Mouse (Mus musculus): Measurements from ENCODE around the gene Tbxas1. TPM values are rescaled to one million over a fixed set of nuclear protein-coding genes. Genes with fewer than 3 reads are reported as not detected.

The Tbxas1 gene
- polyA plus RNA-seq, 1 experiment from 2014 or later: 1.9 TPM

DNA sequence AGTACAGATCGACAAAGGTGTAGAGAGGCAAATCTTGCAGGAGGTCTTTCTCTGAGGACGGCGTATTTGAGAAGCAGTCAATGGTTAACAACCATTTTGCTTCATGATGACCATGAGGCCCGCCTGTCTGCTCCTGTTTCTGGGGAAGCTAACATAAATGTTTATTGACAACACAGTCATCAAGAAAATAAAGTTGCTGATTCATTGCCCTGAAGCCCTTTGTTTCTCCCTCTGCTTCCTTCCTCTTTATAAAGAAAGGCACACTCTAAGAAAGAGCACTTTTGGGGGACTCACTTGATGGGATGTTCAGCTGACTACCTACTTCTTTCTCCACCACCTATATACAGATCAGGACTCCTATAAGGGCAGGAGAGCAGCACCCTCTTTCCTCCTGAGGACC, 43.5 kb downstream of the Tbxas1 start:
- no peaks in the 10 kb centered on the region for H3K36me3 ChIP-seq

DNA sequence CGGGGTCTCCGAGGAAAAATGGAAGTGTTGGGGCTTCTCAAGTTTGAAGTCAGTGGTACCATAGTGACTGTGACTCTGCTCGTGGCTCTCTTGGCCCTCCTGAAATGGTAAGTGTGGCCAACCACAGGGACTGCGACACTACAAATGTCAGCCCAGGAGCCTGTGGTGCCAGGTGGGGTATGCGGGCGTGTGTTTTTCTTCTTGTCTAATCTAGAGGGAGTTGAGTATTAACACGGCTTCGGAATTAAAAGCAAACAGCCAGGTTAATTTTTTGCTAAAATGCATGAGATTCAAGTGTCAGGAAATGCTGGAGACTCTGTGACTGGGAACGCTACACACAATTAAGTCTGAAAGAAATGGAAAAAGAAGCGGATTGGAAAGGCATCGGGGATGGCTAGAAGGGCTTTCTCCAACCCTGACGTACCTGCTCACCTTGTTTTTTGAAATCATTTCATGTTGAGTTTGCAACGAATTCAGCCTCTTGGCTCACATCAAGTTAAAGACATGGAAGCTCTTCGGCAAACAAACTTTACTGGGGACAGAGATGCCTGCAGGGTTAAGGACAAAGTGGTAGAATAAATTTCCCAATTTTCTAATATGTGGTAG, 44.0 kb downstream of the Tbxas1 start:
- no peak for ATAC-seq (ENCODE audit: low FRiP score, low read depth)
- Histone ChIP-seq H3K4me2 (replicated peaks) (no peak overlapping the region), H3K27ac (no peak overlapping the region), H3K4me1 (peaks cover 14% of the 10 kb centered on the region), H3K4me3 (no peak overlapping the region), H3K9ac (no peak overlapping the region), H3K9me3 (no peaks in the 10 kb centered on the region), H3K36me3 (no peaks in the 10 kb centered on the region), H3K27me3 (no peaks in the 10 kb centered on the region)
- WGBS: 86% methylated on average over 14 of the region's 14 CpGs

More for the DNA sequence above, 43.5 kb downstream of the Tbxas1 start:
- Histone ChIP-seq H3K27ac (no peak overlapping the region), H3K9ac (no peak overlapping the region), H3K27me3 (no peaks in the 10 kb centered on the region), H3K4me2 (replicated peaks) (no peak overlapping the region), H3K4me1 (peaks cover 14% of the 10 kb centered on the region), H3K4me3 (no peak overlapping the region), H3K9me3 (no peaks in the 10 kb centered on the region)
- WGBS: 90% methylated on average over 4 of the region's 4 CpGs
- ATAC-seq (ENCODE audit: low FRiP score, low read depth): no peak

DNA sequence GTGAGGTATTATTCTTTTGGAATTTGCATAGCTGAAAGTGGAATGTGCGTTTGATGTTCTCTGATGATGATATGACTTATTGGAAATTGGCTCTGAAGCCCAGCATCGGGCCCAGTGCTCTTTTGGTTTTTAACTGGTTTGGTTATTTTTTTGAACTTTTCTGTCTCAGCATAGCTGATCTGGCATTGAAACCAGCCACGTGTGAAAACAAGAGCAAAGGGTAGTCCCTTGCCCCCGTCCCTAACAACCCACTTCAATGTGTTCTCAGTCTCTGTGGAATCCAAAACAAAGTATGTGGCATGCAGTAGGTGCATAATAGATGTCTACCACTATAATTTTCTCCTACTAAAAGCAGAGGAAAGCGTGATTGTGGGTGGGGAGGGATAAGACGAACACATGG, 44.9 kb downstream of the Tbxas1 start:
- H3K9me3 ChIP-seq: no peaks in the 10 kb centered on the region
- 86% methylated on average over 6 of the region's 6 CpGs for WGBS
- H3K27ac ChIP-seq: no peak overlapping the region
- ATAC-seq (ENCODE audit: low FRiP score, low read depth): no peak
- no peaks in the 10 kb centered on the region for H3K27me3 ChIP-seq
- peaks cover 14% of the 10 kb centered on the region for H3K4me1 ChIP-seq
- H3K36me3 ChIP-seq: no peaks in the 10 kb centered on the region
- H3K9ac ChIP-seq: no peak overlapping the region
- H3K4me3 ChIP-seq: no peak overlapping the region
- no peak overlapping the region for H3K4me2 ChIP-seq (replicated peaks)

DNA sequence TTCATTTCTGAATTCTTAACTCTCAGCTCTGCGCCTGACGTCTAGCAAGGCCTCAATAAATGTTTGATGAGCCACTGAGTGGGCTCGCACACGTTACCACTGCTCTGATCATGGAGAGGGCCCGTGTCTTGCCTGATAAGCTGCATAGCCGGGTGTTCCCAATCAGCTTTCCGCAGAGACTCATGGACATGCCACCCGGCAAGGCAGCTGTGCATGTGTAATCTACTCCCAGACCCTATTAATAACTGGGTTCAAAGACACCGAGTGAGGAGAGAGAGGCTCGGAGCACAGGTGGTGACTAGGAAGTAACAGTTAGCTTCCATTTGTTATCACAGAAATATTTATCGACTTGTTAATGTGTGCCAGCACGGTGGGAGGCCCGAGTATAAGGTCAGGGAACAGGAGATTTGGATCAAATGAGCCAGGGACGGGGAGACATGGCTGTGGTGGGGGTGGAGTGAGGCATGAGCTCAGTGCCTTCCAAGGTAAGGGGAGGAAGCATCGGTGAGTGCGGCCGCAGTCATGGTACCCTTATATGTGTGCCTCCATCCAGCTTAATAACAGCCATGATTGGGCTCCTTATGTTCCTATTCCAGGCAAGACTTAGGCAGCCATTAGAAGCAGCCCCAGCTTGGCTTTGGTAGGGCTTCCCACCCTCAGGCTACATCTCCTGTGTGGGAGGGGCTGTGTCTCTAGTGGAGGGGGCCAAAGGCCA, 46.0 kb downstream of the Tbxas1 start:
- Histone ChIP-seq H3K27ac (no peak overlapping the region), H3K9ac (no peak overlapping the region), H3K4me2 (replicated peaks) (no peak overlapping the region), H3K27me3 (no peaks in the 10 kb centered on the region), H3K36me3 (no peaks in the 10 kb centered on the region), H3K4me3 (no peak overlapping the region), H3K4me1 (peaks cover 5% of the 10 kb centered on the region), H3K9me3 (no peaks in the 10 kb centered on the region)
- WGBS: 69% methylated on average over 17 of the region's 17 CpGs
- ATAC-seq (ENCODE audit: low FRiP score, low read depth): 0 out of 2 replicates have a peak, but pooled peaks have one; percentile 36

DNA sequence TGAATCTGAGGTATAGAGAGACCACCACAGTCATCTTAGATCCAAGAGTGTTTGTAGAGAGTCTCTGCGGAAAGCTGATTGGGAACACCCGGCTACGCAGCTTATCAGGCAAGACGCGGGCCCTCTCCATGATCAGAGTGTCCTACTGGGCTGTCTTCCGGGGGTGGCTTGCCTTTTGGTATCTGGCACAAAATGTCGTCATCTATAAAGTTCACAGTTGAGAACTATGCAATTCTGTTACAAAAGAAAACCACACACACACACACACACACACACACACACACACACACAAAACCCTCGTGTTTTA, 46.6 kb downstream of the Tbxas1 start:
- no peak for ATAC-seq (ENCODE audit: low FRiP score, low read depth)
- Histone ChIP-seq H3K4me1 (peaks cover 10% of the 10 kb centered on the region), H3K9me3 (no peaks in the 10 kb centered on the region), H3K4me2 (replicated peaks) (no peak overlapping the region), H3K9ac (no peak overlapping the region), H3K36me3 (no peaks in the 10 kb centered on the region), H3K27me3 (no peaks in the 10 kb centered on the region), H3K4me3 (no peak overlapping the region), H3K27ac (no peak overlapping the region)
- 88% methylated on average over 8 of the region's 8 CpGs for WGBS

DNA sequence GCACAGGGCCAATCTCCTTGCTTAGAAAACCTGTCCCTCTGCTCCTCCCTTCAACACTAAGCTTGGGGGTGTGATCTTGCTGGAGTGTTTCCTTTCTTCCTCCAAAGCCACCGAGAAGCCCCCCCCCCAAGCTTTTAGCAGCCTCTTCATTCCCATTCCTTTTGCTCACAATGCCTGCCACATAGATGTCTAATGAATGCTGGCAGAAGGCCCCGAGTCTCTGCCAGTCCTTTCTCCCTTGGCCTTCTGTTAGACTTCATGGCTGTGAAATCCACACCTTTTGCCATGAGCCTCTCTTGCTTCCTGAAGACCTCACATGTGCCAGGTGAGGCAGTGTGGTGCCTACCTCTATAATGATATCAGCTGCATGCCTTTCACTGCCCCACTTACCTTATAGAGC, 47.3 kb downstream of the Tbxas1 start:
- H3K9ac ChIP-seq: no peak overlapping the region
- WGBS: 65% methylated on average over 2 of the region's 2 CpGs
- H3K36me3 ChIP-seq: no peaks in the 10 kb centered on the region
- no peaks in the 10 kb centered on the region for H3K9me3 ChIP-seq
- H3K27ac ChIP-seq: no peak overlapping the region
- no peak for ATAC-seq (ENCODE audit: low FRiP score, low read depth)
- no peak overlapping the region for H3K4me3 ChIP-seq
- H3K4me1 ChIP-seq: peaks cover 17% of the 10 kb centered on the region
- no peaks in the 10 kb centered on the region for H3K27me3 ChIP-seq
- no peak overlapping the region for H3K4me2 ChIP-seq (replicated peaks)

DNA sequence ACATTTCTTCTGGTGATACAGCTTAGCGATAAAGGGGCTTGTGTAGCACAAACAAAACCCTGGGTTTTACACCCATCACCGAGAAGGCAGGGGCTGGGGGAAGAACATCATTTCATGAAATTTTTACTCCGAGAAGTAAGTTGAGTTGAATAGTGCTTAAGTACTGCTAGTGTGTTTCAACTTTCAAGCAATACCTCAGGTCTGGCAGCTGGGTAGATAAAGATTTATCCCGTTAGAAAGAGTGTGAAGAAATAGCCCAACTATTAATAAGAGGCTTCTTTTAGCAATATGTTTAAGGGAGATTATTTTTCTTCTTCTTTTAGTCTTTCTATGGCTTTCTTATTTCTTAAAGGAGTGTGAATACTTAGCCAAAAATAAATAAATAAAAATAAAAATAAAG, 48.2 kb downstream of the Tbxas1 start:
- Histone ChIP-seq H3K9ac (no peak overlapping the region), H3K27me3 (0 out of 2 replicates have a peak, but pooled peaks cover 2% of the 10 kb centered on the region), H3K9me3 (no peaks in the 10 kb centered on the region), H3K4me3 (no peak overlapping the region), H3K27ac (no peak overlapping the region), H3K4me2 (replicated peaks) (no peak overlapping the region), H3K4me1 (peaks cover 17% of the 10 kb centered on the region), H3K36me3 (no peaks in the 10 kb centered on the region)
- 86% methylated on average over 4 of the region's 4 CpGs for WGBS
- ATAC-seq (ENCODE audit: low FRiP score, low read depth): no peak

DNA sequence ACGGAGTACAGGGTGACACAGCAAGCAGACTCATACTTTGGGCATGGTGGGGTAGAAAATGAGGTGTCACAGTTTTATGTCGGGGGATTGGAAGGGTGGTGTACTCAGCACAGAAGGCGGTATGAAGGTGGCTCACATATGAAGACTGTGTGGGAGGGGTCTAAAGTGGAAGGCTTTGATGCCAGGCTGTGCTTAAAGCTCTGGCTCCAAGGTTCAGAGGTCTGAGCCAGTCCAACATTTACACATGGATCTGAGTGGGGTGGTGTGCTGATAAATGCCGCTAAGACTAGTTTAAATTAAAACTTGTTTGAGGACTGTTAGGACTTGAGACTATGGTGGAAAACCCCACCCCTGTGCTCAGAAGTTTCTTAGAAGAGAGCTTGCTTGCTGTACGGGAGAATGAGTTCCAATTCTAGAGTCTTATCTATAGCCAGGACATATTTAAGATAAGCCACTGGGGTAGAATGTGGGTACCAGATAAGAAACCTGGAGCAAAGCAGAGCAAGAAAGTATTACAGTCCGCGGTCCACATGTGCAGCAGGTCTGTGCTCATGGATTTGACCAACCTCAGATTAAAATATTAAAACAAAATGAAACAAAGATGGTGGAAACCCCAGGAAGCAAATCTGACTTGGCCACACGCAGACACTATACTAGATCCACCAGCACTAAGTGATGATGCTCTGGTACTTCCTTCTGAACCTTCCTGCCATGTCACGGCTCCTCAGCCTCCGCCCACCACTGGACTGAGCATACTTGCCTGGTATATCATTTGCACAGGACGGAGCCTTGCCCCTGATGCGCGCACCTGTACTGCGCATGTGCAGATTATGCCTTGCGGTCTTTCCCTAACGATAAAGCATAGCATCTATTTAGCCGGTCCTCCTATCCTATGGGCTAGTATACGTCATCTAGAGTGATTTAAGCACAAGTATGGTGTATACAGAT, 48.9 kb downstream of the Tbxas1 start:
- H3K4me2 ChIP-seq (replicated peaks): no peak overlapping the region
- H3K4me3 ChIP-seq: no peak overlapping the region
- no peaks in the 10 kb centered on the region for H3K9me3 ChIP-seq
- no peak overlapping the region for H3K27ac ChIP-seq
- H3K9ac ChIP-seq: no peak overlapping the region
- H3K4me1 ChIP-seq: peaks cover 17% of the 10 kb centered on the region
- WGBS: 91% methylated on average over 18 of the region's 18 CpGs
- no peak for ATAC-seq (ENCODE audit: low FRiP score, low read depth)
- no peaks in the 10 kb centered on the region for H3K36me3 ChIP-seq
- 0 out of 2 replicates have a peak, but pooled peaks cover 2% of the 10 kb centered on the region for H3K27me3 ChIP-seq

DNA sequence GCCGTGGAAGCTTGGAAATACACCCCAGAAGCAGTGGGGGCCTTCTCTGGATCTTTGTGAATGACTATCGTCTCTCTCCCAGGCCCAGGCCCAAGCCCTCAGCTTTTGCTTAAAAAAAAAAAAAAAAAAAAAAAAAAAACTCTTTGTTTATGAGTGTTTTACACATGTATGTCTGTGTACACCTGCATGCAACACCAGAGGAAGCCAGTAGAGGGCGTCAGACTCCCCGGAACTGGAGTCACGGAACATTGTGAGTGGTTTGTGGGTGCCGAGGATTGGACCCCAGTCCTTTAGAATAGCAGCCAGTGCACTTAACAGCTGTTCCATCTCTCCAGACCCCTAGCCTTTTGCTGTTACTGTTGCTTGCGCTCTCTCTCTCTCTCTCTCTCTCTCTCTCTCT, 50.5 kb downstream of the Tbxas1 start:
- Histone ChIP-seq H3K36me3 (no peaks in the 10 kb centered on the region), H3K4me1 (peaks cover 17% of the 10 kb centered on the region), H3K27ac (no peak overlapping the region), H3K4me3 (no peak overlapping the region), H3K9me3 (no peaks in the 10 kb centered on the region), H3K27me3 (0 out of 2 replicates have a peak, but pooled peaks cover 2% of the 10 kb centered on the region), H3K4me2 (replicated peaks) (peak overlapping the region; percentile 56), H3K9ac (no peak overlapping the region)
- ATAC-seq (ENCODE audit: low FRiP score, low read depth): no peak
- WGBS: 50% methylated on average over 7 of the region's 7 CpGs

DNA sequence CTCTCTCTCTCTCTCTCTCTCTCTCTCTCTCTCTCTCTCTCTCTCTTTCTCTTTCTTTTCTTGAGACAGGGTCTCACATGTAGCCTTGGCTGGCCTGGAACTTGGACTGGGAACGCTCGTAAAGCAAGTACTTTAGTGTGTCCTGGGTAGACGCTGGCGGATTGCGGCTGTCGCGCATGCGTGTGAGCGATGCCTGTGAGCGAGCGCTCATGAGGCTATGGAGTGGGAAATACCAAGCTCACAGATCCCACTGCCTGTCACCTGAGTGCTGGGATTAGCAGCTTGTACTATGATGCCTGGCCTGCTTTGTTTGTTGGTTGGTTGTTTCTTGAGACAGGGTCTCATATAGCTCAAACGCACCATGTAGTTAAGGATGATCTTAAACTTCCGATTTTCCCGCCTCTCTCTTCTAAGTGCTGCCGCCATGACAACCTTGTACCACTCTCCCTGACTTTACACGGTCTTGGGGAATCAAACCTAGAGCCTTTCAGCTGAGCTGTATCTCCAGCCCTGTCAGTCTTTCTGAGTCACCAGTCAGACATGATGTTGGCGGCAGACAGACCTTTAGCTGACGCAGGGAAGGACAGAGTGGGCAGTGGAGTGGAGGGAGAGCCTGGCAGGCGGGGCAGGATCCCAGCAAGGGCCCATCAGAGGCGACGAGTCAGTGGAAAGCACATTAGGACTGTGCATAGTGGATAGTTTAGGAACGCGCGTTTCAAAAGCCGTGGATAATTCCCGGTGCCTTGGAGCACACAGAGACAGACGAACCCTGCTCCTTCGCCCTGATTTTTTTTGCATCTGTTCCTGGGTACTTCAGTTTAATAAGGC, 51.1 kb downstream of the Tbxas1 start:
- WGBS: 41% methylated on average over 28 of the region's 28 CpGs
- Histone ChIP-seq H3K4me3 (peak overlapping the region; percentile 20), H3K4me2 (replicated peaks) (peak overlapping the region; percentile 56), H3K27me3 (0 out of 2 replicates have a peak, but pooled peaks cover 2% of the 10 kb centered on the region), H3K36me3 (no peaks in the 10 kb centered on the region), H3K27ac (peak overlapping the region; percentile 79), H3K4me1 (peaks cover 14% of the 10 kb centered on the region), H3K9me3 (no peaks in the 10 kb centered on the region; the same call in 1 of the 2 replicates), H3K9ac (0 out of 2 replicates have a peak overlapping the region, but pooled peaks have one; percentile 45)
- ATAC-seq (ENCODE audit: low FRiP score, low read depth): peak; percentile 68

DNA sequence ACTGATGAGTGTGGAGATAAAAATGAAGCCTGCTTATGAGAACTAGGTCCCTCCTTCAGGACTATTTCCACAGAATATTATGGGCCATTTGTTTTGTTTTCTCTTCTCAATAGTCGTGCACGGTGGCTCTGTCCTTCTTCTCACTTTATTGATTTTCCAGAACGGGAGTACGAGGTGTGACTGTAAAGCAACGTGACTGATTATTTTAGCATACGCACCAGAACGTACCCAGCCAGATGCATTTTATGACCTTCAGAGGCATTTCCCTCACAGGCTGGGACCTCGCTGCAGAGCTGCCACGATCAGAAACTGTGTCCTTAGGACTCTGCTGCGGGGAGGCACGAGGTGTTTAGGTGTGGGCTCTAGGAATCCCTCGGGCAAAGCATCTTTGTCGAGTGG, 51.8 kb downstream of the Tbxas1 start:
- peak overlapping the region; percentile 56 for H3K4me2 ChIP-seq (replicated peaks)
- 0 out of 2 replicates have a peak, but pooled peaks cover 2% of the 10 kb centered on the region for H3K27me3 ChIP-seq
- H3K9me3 ChIP-seq: no peaks in the 10 kb centered on the region; the same call in 1 of the 2 replicates
- peak; percentile 49; the same call in 1 of the 2 replicates for ATAC-seq (ENCODE audit: low FRiP score, low read depth)
- peaks cover 14% of the 10 kb centered on the region for H3K4me1 ChIP-seq
- H3K27ac ChIP-seq: no peak overlapping the region
- peak overlapping the region; percentile 20 for H3K4me3 ChIP-seq
- H3K36me3 ChIP-seq: no peaks in the 10 kb centered on the region
- no peak overlapping the region for H3K9ac ChIP-seq
- 13% methylated on average over 13 of the region's 13 CpGs for WGBS

All from limb, embryonic 13.5 days (tissue).